Mouse (Mus musculus) forebrain, embryonic 13.5 days (tissue): Measurements from ENCODE around the gene Scube1. TPM values are rescaled to one million over a fixed set of nuclear protein-coding genes. Genes with fewer than 3 reads are reported as not detected.

ENCODE experiments used
- ATAC-seq: fragments of 200-750 bp; cut with Nextera tagmentation; 2 replicates; pipeline ENCODE4 v1.8.0; 2017
- H3K27ac ChIP-seq: fragments of 300-500 bp; sonication (generic); 2 replicates; pipeline ENCODE4 v1.5.1; 2015; ENCODE audit warnings: inconsistent platforms, mild to moderate bottlenecking, moderate library complexity
- H3K27me3 ChIP-seq: fragments of 300-500 bp; sonication (generic); 2 replicates; pipeline ENCODE4 v1.6.1; 2015; ENCODE audit warnings: mild to moderate bottlenecking, inconsistent platforms
- H3K36me3 ChIP-seq: fragments of 300-500 bp; sonication (generic); 2 replicates; pipeline ENCODE4 v1.6.1; 2015; ENCODE audit warnings: mild to moderate bottlenecking, inconsistent platforms; ENCODE audit not compliant: poor library complexity, severe bottlenecking
- H3K4me1 ChIP-seq: fragments of 300-500 bp; sonication (generic); 2 replicates; pipeline ENCODE4 v1.6.1; 2015; ENCODE audit warnings: inconsistent platforms
- H3K4me2 ChIP-seq: fragments of 300-500 bp; sonication (generic); 2 replicates; pipeline ENCODE4 v1.6.1; 2015; ENCODE audit warnings: inconsistent platforms, mild to moderate bottlenecking, moderate library complexity
- H3K4me3 ChIP-seq: fragments of 300-500 bp; sonication (generic); 2 replicates; pipeline ENCODE4 v1.5.1; 2015; ENCODE audit warnings: mild to moderate bottlenecking, inconsistent platforms
- H3K9ac ChIP-seq: fragments of 300-500 bp; sonication (generic); 2 replicates; pipeline ENCODE4 v1.6.1; 2015; ENCODE audit warnings: mild to moderate bottlenecking, inconsistent platforms
- H3K9me3 ChIP-seq: fragments of 300-500 bp; sonication (generic); replicated peaks from 2 replicates; pipeline ENCODE4 v1.6.1; 2016; ENCODE audit warnings: inconsistent platforms
- WGBS: fragments of 180-500 bp; shearing (Covaris S2); methylation state at CpG from one replicate; pipeline ENCODE4 v1.1.7; 2015; 5-methylcytosine and 5-hydroxymethylcytosine counted together
- polyA plus RNA-seq: library from polyadenylated mRNA; unstranded; fragments of >200 nt; fragmentation: Nextera tagmentation; extraction: Ambion mirVana; gene quantifications from 2 replicates; pipeline ENCODE4 v1.2.1, GENCODE M21; 2015

The Scube1 gene
- polyA plus RNA-seq, 1 experiment from 2014 or later: 10.7 TPM

GRCm38 (mm10) chr15:83680300-83680699 is 44.5 kb downstream of the Scube1 start:
- Histone ChIP-seq H3K9ac (no peak overlapping the region), H3K27me3 (peaks cover 16% of the 10 kb centered on the region; the same call in 1 of the 2 replicates), H3K4me3 (no peak overlapping the region), H3K27ac (no peak overlapping the region), H3K4me1 (peaks cover 21% of the 10 kb centered on the region), H3K9me3 (no peaks in the 10 kb centered on the region), H3K4me2 (no peak overlapping the region), H3K36me3 (no peaks in the 10 kb centered on the region)
- ATAC-seq: no peak
- WGBS: 88% methylated on average over 7 of the region's 7 CpGs

GRCm38 (mm10) chr15:83679729-83680128 is 45.1 kb downstream of the Scube1 start:
- no peak for ATAC-seq
- Histone ChIP-seq H3K36me3 (no peaks in the 10 kb centered on the region), H3K27ac (no peak overlapping the region), H3K4me2 (no peak overlapping the region), H3K4me3 (no peak overlapping the region), H3K9me3 (no peaks in the 10 kb centered on the region), H3K9ac (no peak overlapping the region), H3K27me3 (peaks cover 16% of the 10 kb centered on the region; the same call in 1 of the 2 replicates), H3K4me1 (peaks cover 21% of the 10 kb centered on the region)
- 79% methylated on average over 5 of the region's 5 CpGs for WGBS

- H3K9me3 ChIP-seq: no peaks in the 10 kb centered on the region
- H3K36me3 ChIP-seq: no peaks in the 10 kb centered on the region
- WGBS: 5% methylated on average over 11 of the region's 11 CpGs
- 0 out of 2 replicates have a peak, but pooled peaks have one; percentile 57 for ATAC-seq
- peak overlapping the region; percentile 28 for H3K4me2 ChIP-seq
- H3K27me3 ChIP-seq: peaks cover 16% of the 10 kb centered on the region; the same call in 1 of the 2 replicates
- H3K27ac ChIP-seq: peak overlapping the region; percentile 25; the same call in 1 of the 2 replicates
- peaks cover 21% of the 10 kb centered on the region for H3K4me1 ChIP-seq
- no peak overlapping the region for H3K9ac ChIP-seq
- H3K4me3 ChIP-seq: no peak overlapping the region
Measured at GRCm38 (mm10) chr15:83678606-83679005, 46.2 kb downstream of the Scube1 start.

- Histone ChIP-seq H3K27ac (0 out of 2 replicates have a peak overlapping the region, but pooled peaks have one; percentile 25), H3K4me2 (peak overlapping the region; percentile 28), H3K4me1 (peaks cover 21% of the 10 kb centered on the region), H3K9me3 (no peaks in the 10 kb centered on the region), H3K4me3 (no peak overlapping the region), H3K27me3 (peaks cover 16% of the 10 kb centered on the region; the same call in 1 of the 2 replicates), H3K36me3 (no peaks in the 10 kb centered on the region), H3K9ac (peak overlapping the region; percentile 12; the same call in 1 of the 2 replicates)
- ATAC-seq: no peak
- WGBS: 6% methylated on average over 7 of the region's 7 CpGs
Measured at GRCm38 (mm10) chr15:83678089-83678488, 46.7 kb downstream of the Scube1 start.

GRCm38 (mm10) chr15:83677098-83677497 is 47.7 kb downstream of the Scube1 start:
- Histone ChIP-seq H3K4me1 (peaks cover 21% of the 10 kb centered on the region), H3K27ac (no peak overlapping the region), H3K27me3 (peaks cover 16% of the 10 kb centered on the region; the same call in 1 of the 2 replicates), H3K4me3 (no peak overlapping the region), H3K36me3 (no peaks in the 10 kb centered on the region), H3K9me3 (no peaks in the 10 kb centered on the region), H3K9ac (no peak overlapping the region), H3K4me2 (no peak overlapping the region)
- ATAC-seq: no peak
- 90% methylated on average over 6 of the region's 6 CpGs for WGBS

GRCm38 (mm10) chr15:83676286-83676685 is 48.5 kb downstream of the Scube1 start:
- 96% methylated on average over 3 of the region's 3 CpGs for WGBS
- Histone ChIP-seq H3K36me3 (no peaks in the 10 kb centered on the region), H3K4me3 (no peak overlapping the region), H3K27ac (no peak overlapping the region), H3K4me2 (no peak overlapping the region), H3K4me1 (peaks cover 21% of the 10 kb centered on the region), H3K9me3 (no peaks in the 10 kb centered on the region), H3K27me3 (peaks cover 10% of the 10 kb centered on the region; the same call in 1 of the 2 replicates), H3K9ac (no peak overlapping the region)
- no peak for ATAC-seq

- Histone ChIP-seq H3K9me3 (no peaks in the 10 kb centered on the region), H3K9ac (no peak overlapping the region), H3K4me1 (peaks cover 13% of the 10 kb centered on the region), H3K36me3 (no peaks in the 10 kb centered on the region), H3K4me3 (no peak overlapping the region), H3K4me2 (no peak overlapping the region), H3K27me3 (no peaks in the 10 kb centered on the region), H3K27ac (no peak overlapping the region)
- 73% methylated on average over 3 of the region's 3 CpGs for WGBS
- ATAC-seq: no peak
Measured at GRCm38 (mm10) chr15:83673621-83674020, 51.2 kb downstream of the Scube1 start.

GRCm38 (mm10) chr15:83667501-83667900 is 57.3 kb downstream of the Scube1 start:
- H3K36me3 ChIP-seq: no peaks in the 10 kb centered on the region
- no peak overlapping the region for H3K9ac ChIP-seq
- H3K9me3 ChIP-seq: no peaks in the 10 kb centered on the region
- no peak for ATAC-seq
- no peaks in the 10 kb centered on the region for H3K27me3 ChIP-seq
- H3K4me2 ChIP-seq: no peak overlapping the region
- no peak overlapping the region for H3K27ac ChIP-seq
- H3K4me3 ChIP-seq: no peak overlapping the region
- 24% methylated on average over 6 of the region's 6 CpGs for WGBS
- H3K4me1 ChIP-seq: peaks cover 17% of the 10 kb centered on the region

- Histone ChIP-seq H3K4me3 (no peak overlapping the region), H3K9ac (no peak overlapping the region), H3K36me3 (no peaks in the 10 kb centered on the region), H3K4me1 (peaks cover 17% of the 10 kb centered on the region), H3K27ac (no peak overlapping the region), H3K9me3 (no peaks in the 10 kb centered on the region), H3K4me2 (no peak overlapping the region), H3K27me3 (no peaks in the 10 kb centered on the region)
- no peak for ATAC-seq
- 92% methylated on average over 10 of the region's 10 CpGs for WGBS
Measured at GRCm38 (mm10) chr15:83666418-83666817, 58.4 kb downstream of the Scube1 start.

- no peak overlapping the region for H3K4me2 ChIP-seq
- ATAC-seq: no peak
- no peaks in the 10 kb centered on the region for H3K36me3 ChIP-seq
- peak overlapping the region; percentile 16; the same call in 1 of the 2 replicates for H3K9ac ChIP-seq
- 82% methylated on average over 6 of the region's 6 CpGs for WGBS
- no peaks in the 10 kb centered on the region for H3K9me3 ChIP-seq
- H3K4me3 ChIP-seq: no peak overlapping the region
- H3K4me1 ChIP-seq: peaks cover 17% of the 10 kb centered on the region
- no peaks in the 10 kb centered on the region for H3K27me3 ChIP-seq
- H3K27ac ChIP-seq: no peak overlapping the region
Measured at GRCm38 (mm10) chr15:83665993-83666392, 58.8 kb downstream of the Scube1 start.

- Histone ChIP-seq H3K27ac (no peak overlapping the region), H3K4me1 (peaks cover 17% of the 10 kb centered on the region), H3K4me3 (no peak overlapping the region), H3K36me3 (no peaks in the 10 kb centered on the region), H3K27me3 (no peaks in the 10 kb centered on the region), H3K9ac (no peak overlapping the region), H3K9me3 (no peaks in the 10 kb centered on the region), H3K4me2 (no peak overlapping the region)
- WGBS: 57% methylated on average over 5 of the region's 5 CpGs
- ATAC-seq: peak; percentile 71; the same call in 1 of the 2 replicates
Measured at GRCm38 (mm10) chr15:83664722-83665121, 60.1 kb downstream of the Scube1 start.

- Histone ChIP-seq H3K9ac (no peak overlapping the region), H3K4me2 (no peak overlapping the region), H3K9me3 (no peaks in the 10 kb centered on the region), H3K36me3 (no peaks in the 10 kb centered on the region), H3K27ac (no peak overlapping the region), H3K4me3 (no peak overlapping the region), H3K4me1 (peaks cover 17% of the 10 kb centered on the region), H3K27me3 (no peaks in the 10 kb centered on the region)
- no peak for ATAC-seq
- WGBS: 45% methylated on average over 4 of the region's 4 CpGs
Measured at GRCm38 (mm10) chr15:83663066-83663465, 61.8 kb downstream of the Scube1 start.

GRCm38 (mm10) chr15:83662106-83662505 is 62.7 kb downstream of the Scube1 start:
- no peak overlapping the region for H3K4me2 ChIP-seq
- H3K9me3 ChIP-seq: no peaks in the 10 kb centered on the region
- peaks cover 7% of the 10 kb centered on the region for H3K4me1 ChIP-seq
- H3K4me3 ChIP-seq: no peak overlapping the region
- no peak for ATAC-seq
- H3K27ac ChIP-seq: no peak overlapping the region
- no peaks in the 10 kb centered on the region for H3K36me3 ChIP-seq
- H3K9ac ChIP-seq: peak overlapping the region; percentile 26; the same call in 1 of the 2 replicates
- 61% methylated on average over 7 of the region's 7 CpGs for WGBS
- no peaks in the 10 kb centered on the region for H3K27me3 ChIP-seq
